Mouse (Mus musculus) spleen, postnatal 36 days (tissue): ENCODE measurements around the gene Nudt15.
"Not testable (repeated sequence)": the region's sequence is repeated elsewhere in the genome, so short reads cannot be mapped to it uniquely, and the experiment has no call there.

Experiments used
- DNase-seq, 2 experiments: peaks; one replicate each; pipeline ENCODE4 v3.0.0; 2022; ENCODE audit warnings: low spot score in 2 of 2, mixed read lengths in 1 of 2

The Nudt15 gene

DNA sequence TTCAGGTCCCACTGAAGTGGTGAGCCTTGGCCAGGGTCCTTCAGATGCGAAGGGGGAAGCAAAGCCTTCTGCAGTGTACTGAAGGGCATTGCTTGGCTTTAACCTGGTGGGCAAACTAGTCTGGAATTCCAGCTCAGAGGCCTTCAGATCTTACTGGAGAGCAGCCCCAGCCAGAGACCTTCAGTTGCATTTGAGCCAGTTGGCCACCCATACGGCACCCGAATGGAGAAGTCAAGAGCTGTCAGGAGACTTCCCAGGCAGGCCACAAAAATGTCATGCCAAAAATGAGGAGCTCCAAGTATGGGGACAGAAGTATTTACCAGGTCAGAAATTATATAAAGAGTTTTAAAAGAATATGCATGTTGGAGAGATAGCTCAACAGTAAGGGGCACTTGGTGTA is at the start of gene Nudt15:
Gene Nudt15 (minus strand): TSS at position 192 of the 400 bp plus-strand sequence.
- no peak for DNase-seq

DNA sequence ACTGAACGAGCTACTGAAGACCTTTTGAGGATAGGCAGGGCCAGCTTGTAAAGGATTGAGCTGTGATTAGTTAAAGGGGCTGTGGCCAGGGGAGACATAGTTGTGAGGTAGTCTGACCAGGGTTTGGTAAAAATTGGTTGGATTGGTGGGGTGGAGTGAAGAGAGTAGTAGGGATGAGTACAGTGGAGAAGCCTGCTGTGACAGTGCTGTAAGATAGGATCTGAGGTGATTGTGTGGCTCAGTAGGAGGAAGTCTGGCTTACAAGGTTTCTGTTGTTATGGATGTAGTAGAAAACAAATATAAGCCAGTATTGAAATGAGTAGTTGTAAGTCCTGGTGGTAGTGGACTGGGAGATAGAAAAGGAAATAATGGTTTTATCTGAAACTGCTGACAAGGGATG is 44.1 kb upstream of the Nudt15 start:
- DNase-seq, result no peak

DNA sequence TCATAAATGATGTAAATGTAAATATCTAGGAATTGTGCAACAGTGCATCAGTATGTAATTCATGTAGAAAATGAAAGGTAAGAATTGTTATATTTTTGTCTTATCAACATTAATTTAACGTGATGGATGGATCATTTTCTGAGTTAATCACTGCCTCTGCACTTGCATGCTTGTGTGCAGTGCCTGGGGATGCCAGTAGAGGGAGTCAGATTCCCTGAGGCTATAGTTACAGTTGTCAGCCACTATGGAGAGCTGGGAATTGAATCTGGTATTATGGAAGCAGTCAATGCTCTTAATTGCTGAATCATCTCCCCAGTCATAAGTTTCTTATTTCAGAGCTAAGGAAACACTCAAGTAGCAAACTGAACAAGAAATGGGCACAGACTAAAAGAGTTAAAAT is 40.0 kb upstream of the Nudt15 start:
- no peak for DNase-seq

DNA sequence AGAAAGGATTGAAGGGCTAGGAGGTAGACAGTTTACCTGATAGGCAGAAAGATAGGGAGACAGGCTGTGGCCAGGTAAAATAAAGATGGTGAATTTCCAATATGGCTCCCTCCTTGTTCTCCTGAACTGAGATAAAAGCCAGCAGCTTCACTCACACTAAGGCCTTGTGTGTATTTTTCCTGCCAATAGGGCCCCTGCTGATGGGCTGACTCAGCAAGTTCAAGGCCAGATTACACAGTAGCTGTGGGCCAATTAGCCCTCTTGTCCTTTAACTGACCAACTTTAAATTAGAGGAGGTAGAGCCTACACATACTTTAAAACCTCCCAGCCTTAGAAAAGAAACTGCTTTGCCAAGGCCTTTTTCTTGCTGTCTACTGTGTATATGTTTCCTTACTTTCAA is 28.3 kb upstream of the Nudt15 start:
- no peak for DNase-seq

DNA sequence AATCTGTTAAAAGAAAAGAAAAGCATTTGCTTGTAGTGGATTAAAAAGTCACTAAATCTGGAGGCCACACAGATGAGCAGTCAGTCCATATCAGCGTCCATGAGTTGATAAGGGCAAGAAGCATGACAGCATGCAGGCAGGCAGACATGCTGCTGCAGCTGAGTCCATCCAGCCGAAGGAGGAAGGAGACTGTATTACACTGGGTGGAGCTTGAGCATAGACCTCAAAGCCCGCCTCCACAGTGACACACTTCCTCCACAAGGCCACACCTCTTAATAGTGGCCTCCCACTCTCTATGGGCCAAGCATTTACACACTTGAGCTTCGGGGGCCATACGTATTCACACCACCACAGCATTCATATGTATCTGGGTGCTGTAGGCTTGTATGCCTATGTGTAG is 26.0 kb upstream of the Nudt15 start:
- DNase-seq, result no peak

DNA sequence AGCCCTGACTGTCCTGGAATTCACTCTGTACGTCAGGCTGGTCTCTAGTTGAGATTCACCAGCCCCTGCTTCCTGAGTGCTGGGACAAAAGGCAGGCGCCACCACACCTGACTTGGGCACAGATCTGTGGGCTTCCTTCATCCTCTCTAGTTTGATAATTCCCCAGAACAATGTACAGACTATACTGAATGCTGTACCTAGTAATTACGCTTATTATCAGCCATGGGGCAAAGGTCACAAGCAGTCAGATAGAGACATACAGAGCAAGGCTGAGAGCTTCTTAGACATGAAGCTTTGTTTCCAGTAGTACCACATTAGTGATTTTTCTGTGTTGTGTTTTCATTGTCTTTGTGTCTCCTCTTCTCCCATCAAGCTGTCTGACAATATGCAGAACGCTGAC is 23.1 kb upstream of the Nudt15 start:
- DNase-seq, result no peak

DNA sequence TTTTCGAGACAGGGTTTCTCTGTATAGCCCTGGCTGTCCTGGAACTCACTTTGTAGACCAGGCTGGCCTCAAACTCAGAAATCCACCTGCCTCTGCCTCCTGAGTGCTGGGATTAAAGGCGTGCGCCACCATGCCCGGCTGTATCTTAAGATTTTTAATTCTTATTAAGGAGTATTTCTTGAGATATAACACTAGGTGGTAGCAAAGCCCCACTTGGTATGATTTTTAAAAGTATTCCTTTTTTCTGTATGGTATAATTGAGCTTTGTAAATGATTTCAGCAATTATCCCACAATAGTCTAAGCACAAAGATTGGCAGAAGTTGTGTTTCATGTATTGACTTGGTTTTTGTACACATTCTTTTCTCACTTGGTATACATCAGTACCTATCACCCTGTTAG is 21.8 kb upstream of the Nudt15 start:
- DNase-seq, result not testable (repeated sequence)

DNA sequence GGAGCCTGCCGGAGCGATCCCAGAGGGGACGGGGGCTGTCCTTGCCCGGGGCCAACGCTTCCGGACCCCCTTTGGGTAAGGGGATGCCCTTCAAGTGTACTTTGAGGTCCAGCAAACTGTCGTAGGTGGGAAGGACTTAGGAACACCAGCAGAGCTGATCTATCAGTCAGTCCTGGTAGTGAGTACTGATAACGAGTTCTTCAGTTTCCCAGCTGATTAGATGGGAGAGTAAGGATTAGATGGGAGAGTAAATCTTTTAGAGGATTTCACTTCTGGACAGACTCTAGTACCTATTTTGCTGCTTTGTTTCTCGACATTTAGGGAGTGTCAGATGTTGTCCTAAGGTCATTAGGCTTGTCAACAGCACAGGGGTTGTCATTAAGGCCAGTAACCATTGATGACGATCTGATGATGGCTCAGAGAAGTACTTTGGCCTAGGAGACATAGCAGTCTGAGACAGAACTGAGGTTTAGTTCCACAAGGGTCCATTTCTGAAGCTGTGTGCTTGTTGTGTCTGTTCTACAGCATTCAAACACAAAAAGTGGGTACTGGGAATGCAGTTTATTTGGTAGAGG is 5.2 kb upstream of the Nudt15 start:
- DNase-seq, result no peak

DNA sequence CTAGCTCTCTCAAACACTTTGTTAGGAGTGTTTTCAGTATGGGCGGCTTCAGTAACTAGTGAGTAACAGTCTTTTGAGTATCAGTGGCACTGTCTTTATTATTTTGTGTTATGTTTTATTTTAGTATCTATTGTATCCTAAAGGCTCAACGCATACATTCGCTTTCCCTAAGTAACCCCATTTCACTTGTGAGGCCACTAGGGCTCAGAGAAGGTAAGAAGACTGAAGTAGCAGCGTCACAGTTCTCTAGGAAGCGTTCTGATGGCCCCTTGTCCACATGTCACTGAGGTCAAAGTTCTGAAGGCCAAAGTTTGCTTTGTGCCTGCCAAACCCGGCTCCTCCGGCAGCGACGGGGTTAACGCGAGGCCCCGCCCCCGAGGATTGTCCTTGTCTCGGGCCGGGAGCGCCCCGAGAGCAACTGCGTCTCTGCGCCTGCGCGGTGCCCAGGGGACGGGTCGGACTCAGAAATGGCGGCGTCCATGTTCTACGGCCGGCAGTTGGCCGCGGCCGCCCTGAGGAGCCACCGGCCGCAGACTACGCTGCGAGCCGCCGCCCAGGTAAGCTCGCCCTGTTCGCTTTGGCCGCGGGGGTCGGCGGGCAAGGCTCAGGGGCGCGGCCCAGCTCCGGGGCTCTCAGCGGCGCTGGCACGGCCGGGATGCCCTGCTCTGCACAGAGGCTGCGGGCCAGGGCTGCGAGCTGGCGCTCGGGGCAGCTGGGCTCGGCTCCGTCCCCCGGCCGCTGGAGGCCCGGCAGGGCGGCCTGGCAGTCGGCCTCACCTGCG is 4.5 kb upstream of the Nudt15 start:
- peak; percentile 91 to 93 for DNase-seq

DNA sequence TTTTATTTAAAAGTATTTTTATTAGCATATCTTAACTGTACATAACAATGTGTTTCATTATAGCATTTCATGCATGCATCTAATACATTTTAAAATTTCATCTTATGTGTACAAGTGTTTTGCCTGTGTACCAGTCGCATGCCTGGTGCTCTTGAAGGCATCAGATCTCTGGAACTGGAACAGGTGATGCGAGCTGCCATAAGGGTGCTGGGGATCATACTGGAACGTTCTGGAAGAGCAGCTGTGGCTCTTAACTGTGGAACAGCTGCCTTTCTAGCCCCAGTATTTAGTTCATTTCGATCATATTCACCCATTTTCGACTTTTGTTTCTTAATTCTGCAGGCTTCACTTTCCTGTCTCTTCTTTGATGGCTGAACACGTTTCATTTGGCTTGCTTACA is 3.1 kb upstream of the Nudt15 start:
- no peak for DNase-seq

DNA sequence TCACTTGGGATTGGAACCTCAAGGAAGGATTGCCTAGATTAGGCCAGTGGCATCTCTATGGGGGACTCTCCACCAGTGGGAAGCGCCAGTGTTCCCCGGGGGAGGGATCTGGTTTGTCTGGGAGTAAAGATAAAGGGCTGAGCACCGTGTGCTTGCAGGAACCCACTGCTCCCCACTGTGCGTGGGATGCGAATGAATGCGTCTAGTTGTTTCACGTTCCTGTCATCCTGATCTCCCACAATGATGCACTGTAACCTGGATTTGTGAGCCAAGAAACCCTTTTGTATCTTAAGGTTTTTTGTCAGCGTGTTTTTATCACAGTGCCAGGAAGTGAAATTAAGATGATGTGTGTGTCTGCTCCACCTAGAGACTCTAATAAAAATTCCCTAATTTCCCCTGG is 2.7 kb upstream of the Nudt15 start:
- no peak for DNase-seq

DNA sequence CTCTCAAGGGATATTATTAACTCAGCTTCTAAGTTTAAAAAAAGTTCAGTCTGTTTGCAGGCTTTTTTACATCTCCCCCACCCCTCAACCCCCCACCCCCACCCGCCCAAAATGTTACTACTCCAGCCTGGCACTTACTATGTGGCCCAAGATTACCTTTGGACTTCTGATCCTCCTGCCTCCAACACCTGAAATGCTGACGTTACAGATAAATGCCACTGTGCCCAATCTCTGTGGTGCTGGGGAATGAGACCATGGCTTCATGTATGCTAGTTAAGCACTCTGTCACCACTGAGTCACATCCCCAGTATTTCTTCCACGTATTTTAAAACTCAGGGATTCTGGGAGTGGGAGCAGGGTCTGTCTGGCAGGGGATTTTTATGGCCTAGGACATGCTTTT is 2.2 kb upstream of the Nudt15 start:
- no peak for DNase-seq

DNA sequence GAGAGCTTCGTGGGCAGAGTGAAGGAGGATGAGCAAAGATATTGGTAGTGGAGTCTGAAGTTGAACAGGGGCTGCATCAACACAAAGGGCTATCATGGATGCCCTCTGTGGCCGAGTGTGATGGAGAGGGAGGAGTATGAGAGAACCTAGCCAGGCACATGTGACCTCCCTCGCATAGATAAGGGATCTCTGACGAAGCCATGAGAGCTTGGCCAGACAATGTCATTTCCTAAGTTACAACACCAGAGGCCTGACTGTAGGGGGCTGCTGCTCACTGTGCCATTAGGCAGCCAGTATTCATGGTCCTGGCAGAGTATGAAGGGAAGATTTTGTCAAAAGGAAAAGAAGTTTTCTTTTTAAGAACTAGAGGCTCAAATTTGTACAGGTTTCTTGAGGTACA is 1.0 kb downstream of the Nudt15 start:
- no peak for DNase-seq

DNA sequence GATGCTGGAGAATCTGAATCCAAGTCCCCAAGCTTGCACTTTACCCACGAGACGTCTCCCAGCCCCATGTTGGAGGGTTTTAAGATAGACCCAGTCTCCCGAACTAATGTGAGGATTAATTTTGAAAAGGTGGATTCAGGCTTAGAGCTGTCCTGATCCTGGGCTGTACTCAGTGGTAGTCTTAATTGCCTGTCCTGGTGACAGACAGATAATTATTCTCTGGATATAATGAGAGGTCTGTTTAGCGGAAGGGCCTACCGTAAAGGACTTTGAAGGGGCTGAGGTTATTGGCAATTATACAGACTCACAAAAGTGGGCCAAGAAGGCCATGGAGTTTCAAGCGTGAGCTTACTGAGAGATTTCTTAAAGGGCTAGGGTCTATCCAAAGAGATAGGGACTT is 4.3 kb downstream of the Nudt15 start:
- no peak for DNase-seq

DNA sequence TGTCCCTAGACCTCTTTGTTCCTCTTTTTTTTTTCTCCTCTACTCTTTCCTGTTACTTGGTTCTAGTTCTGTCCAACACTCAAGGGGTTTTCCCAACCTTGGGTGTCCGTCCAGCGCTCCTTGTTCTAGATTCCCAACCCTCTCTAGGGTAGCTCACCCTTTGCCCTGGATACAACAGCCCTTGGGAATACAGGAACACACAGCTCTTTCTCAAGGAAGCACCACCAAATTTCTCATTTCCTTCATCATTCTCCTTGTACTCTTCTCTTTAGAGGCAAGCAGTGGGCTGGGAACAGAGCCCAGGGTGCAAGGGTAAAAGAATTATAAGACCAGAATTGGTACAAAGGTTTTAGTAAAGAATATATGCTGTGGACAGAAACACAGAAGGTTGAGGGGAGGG is 12.4 kb downstream of the Nudt15 start:
- DNase-seq, result no peak

DNA sequence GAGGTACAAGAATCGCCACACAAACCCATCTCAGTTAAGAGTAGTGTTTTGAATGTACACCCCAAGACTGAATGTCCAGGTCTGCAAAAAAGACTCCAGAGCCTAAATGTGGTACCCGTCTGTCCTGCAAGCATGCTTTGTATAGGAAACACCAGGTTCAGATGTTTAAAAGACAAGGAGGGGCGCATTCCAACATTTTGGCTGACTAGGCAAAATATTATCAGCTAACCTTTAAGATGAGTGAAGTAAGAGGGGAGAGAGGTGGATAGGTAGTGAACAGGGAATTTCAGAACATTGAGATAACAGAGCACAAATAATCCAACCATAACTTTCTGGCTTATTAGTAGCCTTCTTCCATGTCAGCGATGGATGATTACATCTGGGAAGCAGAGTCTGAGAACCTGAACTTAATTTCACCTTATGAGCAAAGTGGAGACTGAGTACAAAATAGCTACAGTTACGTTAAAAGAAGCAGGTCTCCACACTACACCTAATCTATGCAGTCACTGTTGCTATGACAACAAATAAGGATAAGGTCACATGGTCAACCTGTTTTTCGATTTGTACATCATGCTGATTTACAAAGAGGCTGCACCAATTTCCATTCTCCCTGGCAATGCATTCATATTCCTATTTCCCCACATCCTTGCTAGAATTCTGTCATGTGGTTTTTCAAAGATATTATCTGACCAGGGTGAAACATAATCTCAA is 14.1 kb downstream of the Nudt15 start:
- DNase-seq, result no peak

DNA sequence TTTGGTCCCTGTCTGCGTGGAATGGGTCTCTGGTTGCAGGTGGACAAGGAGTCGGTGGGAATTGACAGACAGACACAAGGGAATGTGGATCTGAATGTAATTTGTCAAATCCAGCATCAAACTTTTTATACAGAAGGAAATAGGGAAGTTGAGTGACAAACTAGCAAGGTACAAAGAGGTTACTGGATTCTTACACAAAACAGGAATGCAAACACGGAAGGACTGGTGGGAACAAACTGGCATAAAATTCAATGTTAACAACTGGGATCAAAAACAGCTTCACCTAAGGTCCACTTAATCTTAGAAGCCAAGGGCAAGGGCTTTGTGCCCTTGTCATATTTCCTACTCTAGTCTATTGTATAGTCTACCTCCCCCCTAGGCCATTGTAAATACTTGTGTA is 19.4 kb downstream of the Nudt15 start:
- DNase-seq, result not testable (repeated sequence)

DNA sequence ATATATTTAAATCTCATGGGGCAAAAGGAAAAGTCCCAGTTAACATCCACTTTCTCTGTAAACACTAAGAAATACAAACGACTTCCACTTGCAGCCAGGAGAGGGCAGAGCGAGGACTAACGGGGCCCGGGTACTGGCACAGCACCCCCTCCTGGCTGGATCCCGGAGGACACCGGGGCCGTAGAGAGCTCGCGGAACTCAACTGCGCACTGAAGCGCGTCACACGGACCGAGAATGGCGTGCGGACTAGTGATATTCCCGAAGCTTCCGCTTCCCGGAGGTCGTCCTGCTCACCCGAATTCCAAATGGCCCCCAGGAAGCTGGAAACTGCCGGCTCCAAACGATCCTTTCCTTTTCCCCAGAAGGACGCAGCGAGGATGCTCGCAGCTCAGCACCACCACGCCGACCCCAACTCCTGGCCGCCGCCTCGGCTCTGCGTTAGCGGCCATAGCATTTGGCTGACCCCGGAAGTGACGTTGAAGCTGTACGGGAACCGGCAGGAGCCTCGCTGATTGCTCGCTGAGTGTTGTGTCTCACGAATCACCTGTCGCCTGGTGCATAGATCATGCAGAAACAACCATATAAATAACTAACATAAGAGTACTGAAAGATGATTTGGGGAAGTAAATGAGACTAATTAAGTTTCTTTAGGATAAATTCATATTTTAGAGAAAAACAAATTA is 23.1 kb downstream of the Nudt15 start, which contains the start of gene Sucla2:
Gene Sucla2 (plus strand): TSS at position 554 of the 683 bp plus-strand sequence.
- DNase-seq, result peak; percentile 88 to 90

DNA sequence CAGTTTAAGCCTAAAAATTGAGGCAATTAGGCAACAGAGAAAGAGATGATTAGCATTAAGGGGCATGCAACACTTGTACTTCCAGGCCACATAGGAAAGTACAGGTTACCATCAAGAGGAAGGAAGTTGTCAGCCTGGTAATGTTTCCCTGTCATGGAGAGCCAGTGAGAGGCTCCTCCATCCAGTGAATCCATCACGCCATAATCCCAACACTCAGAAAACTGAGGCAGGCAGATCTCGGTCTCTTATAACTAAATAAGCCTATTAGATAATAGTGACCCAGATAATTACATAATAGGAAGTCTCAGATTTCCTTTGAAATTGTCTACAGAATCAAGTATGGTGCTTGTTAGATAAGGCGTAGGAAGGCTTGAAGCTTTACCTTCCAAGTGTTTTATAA is 23.9 kb downstream of the Nudt15 start:
- no peak for DNase-seq

DNA sequence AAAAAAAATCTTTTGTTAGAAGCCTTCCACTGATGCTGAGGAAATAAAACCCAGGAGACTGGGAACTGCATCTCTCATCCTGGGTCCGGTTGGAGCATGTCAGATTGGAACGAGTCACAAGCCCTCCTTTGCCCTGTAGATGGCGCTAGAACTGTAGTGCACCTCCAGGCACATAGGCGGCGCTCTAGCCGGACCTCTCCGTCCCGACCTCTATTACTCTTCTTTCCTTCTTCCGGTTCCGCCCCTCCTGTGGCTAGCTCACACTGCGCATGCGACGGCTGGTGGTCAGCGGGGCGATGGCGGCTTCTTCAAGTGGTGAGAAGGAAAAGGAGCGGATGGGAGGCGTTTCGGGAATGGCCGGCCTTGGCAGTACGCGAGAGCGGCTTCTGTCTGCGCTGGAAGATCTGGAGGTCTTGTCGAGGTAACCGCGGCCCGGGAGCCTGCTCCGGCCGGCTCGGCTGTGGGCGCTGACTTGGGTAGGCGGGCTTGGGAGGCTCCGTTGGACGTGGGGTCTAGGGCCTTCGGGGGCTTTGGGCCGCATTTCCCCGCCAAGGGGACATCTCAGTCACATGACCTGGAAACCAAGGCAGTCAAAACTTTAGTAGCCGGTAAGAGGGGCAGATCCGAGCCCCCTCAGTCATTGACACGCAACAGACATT is 38.1 kb downstream of the Nudt15 start, which contains the start of gene Med4:
Gene Med4 (plus strand): TSS at position 261 of the 659 bp plus-strand sequence.
- DNase-seq, result peak; percentile 91 to 93

DNA sequence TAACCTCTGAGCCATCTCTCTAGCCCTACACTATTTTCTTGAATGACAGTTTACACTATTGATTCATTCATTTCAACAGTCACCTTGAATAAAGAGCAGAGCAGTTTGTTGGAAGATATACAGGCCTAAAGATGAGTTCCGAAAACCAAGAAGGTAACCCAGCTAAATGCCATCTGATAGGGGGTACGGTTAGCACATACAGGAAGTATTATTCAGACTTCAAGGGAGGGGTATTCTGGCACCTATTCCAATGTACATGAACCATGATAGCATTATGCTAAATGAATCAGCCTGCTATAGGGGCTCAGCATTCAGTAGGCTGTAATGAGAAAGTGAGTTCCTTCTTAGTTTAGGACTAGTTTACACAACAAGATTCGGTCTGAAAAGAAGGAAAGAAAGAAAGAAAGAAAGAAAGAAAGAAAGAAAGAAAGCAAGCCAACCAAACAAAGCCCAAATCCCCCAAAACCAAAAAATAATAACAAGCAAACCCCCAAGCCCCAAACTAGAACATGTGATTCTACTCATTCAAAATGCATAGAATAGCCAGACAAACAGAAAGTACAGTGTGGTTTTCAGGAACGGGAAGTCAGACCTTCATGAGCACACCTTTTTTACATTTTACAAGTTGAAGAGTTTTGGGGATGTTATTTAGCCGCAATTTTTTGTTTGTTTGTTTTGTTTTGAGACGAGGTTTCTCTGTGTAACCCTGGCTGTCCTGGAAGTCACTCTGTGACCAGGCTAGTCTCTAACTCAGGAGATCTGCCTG is 39.2 kb downstream of the Nudt15 start:
- DNase-seq, result no peak
